Mouse (Mus musculus): ENCODE measurements around the gene Gm7945. TPM values are rescaled to one million over a fixed set of nuclear protein-coding genes. Genes with fewer than 3 reads are reported as not detected.
"Not testable (repeated sequence)": the region's sequence is repeated elsewhere in the genome, so short reads cannot be mapped to it uniquely, and the experiment has no call there.

The Gm7945 gene
- total RNA-seq (2014; fragmentation: Nextera tagmentation): not detected in 2 replicates
- total RNA-seq (2017): 0.22 and 0.46 TPM in 2 replicates
- polyA plus RNA-seq (2012): not detected in 2 replicates

DNA sequence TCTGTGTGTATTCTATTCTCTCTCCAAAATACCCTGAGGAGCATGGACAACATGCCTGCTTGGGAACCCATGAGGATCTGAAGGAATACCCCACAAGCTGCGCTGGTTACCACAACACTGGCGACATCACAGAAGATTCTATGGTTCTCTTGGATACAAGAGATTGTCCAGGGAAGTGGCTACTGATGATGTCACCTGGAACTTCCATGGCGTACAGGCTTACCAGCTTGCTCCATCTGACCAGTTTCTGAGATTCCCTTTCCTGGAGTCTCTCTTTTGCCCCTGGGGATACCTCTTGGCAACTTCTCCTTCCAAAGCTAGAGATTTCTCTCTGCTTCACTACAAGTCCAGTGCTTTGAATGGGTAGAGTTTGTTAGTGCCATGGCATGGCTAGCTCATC, at the start of gene Gm7945:
Gene Gm7945, minus strand, starts transcription at position 101 of the 400 bp plus-strand sequence.
- H3K36me3 ChIP-seq (replicated peaks); DNase-seq (ENCODE audit: low spot score); ATAC-seq (ENCODE audit: extremely low read depth, insufficient number of reproducible peaks, low FRiP score, poor library complexity, severe bottlenecking); H3K4me1 ChIP-seq (ENCODE audit: insufficient read depth, low read depth, low read length); H3K4me3 ChIP-seq (ENCODE audit: low read depth, low read length); H3K9me3 ChIP-seq (replicated peaks); H3K27me3 ChIP-seq (ENCODE audit: insufficient read depth, low read length): not testable (repeated sequence)

DNA sequence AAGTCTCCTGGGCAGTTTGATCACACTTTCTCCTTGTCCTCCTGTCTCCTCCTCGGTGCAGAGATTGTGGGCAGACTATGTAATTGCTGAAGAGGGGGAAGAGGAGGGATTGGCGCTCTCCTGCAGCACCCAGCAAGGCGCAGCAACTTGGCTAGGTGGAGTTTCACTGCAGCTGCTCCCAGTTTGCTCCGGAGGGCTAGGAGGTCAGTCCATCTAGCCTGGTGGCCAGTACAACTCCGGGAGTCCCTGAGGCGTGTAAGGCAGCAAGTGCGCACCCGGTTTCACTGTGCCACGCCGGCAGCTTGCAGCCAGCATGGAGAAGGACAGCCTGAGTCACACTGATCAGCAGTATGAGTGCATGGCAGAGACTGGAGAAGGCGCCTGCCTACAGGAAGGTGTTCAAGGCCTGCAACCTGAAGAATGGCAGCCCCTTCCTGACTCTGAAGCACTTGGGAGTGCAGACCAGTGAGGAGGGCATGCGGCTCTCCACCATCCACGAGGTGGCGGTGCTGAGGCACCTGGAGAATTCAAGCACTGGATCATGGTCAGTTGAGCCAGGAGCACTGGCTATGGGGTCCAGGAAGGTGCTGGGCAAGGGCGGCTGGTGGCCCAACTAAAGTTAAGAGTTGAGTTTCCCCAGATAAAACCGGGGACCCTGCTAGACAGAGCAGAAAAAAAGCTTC, 39.4 kb upstream of the Gm7945 start:
- not testable (repeated sequence) for H3K4me1 ChIP-seq (ENCODE audit: insufficient read depth, low read depth, low read length); DNase-seq (ENCODE audit: low spot score); ATAC-seq (ENCODE audit: extremely low read depth, insufficient number of reproducible peaks, low FRiP score, poor library complexity, severe bottlenecking); H3K27me3 ChIP-seq (ENCODE audit: insufficient read depth, low read length); H3K36me3 ChIP-seq (replicated peaks); H3K9me3 ChIP-seq (replicated peaks); H3K4me3 ChIP-seq (ENCODE audit: low read depth, low read length)

DNA sequence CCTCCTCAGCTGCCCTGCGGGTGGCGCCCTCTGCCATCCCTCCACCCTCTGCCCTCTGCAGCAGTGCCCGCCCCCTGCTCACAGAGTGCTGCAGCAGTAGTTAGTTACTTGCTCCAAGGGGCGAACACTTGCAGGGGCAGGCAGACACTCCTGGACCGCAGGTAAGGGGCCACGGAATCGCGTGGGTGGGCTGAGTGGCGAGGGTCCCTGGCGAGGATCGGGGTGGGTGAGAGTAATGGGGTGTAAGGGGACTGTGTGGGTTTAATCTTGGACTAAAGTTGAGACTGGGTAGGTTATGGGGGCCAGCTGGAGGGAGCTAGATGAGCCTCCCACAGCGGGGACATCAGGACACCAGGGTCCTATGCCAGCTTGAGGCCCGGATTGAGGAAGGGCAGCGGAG, 38.5 kb upstream of the Gm7945 start:
- H3K4me3 ChIP-seq (ENCODE audit: low read depth, low read length); DNase-seq (ENCODE audit: low spot score); H3K27me3 ChIP-seq (ENCODE audit: insufficient read depth, low read length); ATAC-seq (ENCODE audit: extremely low read depth, insufficient number of reproducible peaks, low FRiP score, poor library complexity, severe bottlenecking); H3K36me3 ChIP-seq (replicated peaks); H3K4me1 ChIP-seq (ENCODE audit: insufficient read depth, low read depth, low read length); H3K9me3 ChIP-seq (replicated peaks): not testable (repeated sequence)

DNA sequence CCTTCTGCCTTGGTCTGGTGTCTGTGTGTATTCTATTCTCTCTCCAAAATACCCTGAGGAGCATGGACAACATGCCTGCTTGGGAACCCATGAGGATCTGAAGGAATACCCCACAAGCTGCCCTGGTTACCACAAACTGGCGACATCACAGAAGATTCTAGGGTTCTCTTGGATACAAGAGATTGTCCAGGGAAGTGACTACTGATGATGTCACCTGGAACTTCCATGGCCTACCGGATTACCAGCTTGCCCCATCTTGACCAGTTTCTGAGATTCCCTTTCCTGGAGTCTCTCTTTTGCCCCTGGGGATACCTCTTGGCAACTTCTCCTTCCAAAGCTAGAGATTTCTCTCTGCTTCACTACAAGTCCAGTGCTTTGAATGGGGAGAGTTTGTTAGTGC, 22.0 kb upstream of the Gm7945 start, which contains the start of gene Gm6482:
Gene Gm6482, minus strand, starts transcription at position 101 of the 400 bp plus-strand sequence.
- not testable (repeated sequence) for H3K27me3 ChIP-seq (ENCODE audit: insufficient read depth, low read length); H3K4me3 ChIP-seq (ENCODE audit: low read depth, low read length); DNase-seq (ENCODE audit: low spot score); ATAC-seq (ENCODE audit: extremely low read depth, insufficient number of reproducible peaks, low FRiP score, poor library complexity, severe bottlenecking); H3K36me3 ChIP-seq (replicated peaks); H3K9me3 ChIP-seq (replicated peaks); H3K4me1 ChIP-seq (ENCODE audit: insufficient read depth, low read depth, low read length)

DNA sequence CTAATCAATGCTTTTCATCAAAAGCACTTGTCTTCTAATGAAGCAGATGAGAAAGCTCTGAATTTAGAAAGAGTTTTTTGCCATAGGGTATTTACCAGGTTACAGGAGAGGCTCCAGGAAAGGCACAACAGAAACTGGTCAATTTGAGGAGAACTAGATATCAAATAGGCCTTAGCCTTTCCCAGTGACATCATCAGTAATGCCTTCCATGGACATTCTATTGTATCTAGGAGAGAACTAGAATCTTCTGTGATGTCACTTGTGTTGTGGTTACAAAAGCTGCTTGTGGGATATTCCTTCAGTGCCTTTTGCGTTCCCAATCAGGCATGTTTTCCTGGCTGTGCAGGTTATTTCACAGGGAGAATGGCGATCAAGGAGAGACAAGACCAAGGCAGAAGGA, 37.9 kb downstream of the Gm7945 start, which contains the start of gene Gm5798:
Gene Gm5798, plus strand, starts transcription at position 301 of the 400 bp plus-strand sequence.
- DNase-seq (ENCODE audit: low spot score); H3K9me3 ChIP-seq (replicated peaks); H3K36me3 ChIP-seq (replicated peaks); H3K4me1 ChIP-seq (ENCODE audit: insufficient read depth, low read depth, low read length); H3K27me3 ChIP-seq (ENCODE audit: insufficient read depth, low read length); ATAC-seq (ENCODE audit: extremely low read depth, insufficient number of reproducible peaks, low FRiP score, poor library complexity, severe bottlenecking); H3K4me3 ChIP-seq (ENCODE audit: low read depth, low read length): not testable (repeated sequence)

Other genes with a start within 250 kb of the Gm7945 start
- not detected in 2 replicates for gene Mbl1, start 234.9 kb downstream of the Gm7945 start, total RNA-seq (2014; fragmentation: Nextera tagmentation)
- gene Mbl1, start 234.9 kb downstream of the Gm7945 start, total RNA-seq (2017): 0.60 TPM in 1 of 2 replicates, not detected in the other
- not detected in 2 replicates for gene Mbl1, start 234.9 kb downstream of the Gm7945 start, polyA plus RNA-seq (2012)
- not detected in 2 replicates for gene Sftpd, start 201.2 kb downstream of the Gm7945 start, total RNA-seq (2014; fragmentation: Nextera tagmentation)
- gene Sftpd, start 201.2 kb downstream of the Gm7945 start, total RNA-seq (2017): 0.06 and 0.22 TPM in 2 replicates
- gene Sftpd, start 201.2 kb downstream of the Gm7945 start, polyA plus RNA-seq (2012): not detected in 2 replicates
- gene Gm2832, start 107.6 kb downstream of the Gm7945 start, total RNA-seq (2014; fragmentation: Nextera tagmentation): not detected in 2 replicates
- gene Gm2832, start 107.6 kb downstream of the Gm7945 start, total RNA-seq (2017): 0.06 TPM in 1 of 2 replicates, not detected in the other
- not detected in 2 replicates for gene Gm2832, start 107.6 kb downstream of the Gm7945 start, polyA plus RNA-seq (2012)
- gene Gm5798, start 37.8 kb downstream of the Gm7945 start, total RNA-seq (2014; fragmentation: Nextera tagmentation): not detected in 2 replicates
- gene Gm5798, start 37.8 kb downstream of the Gm7945 start, total RNA-seq (2017): not detected in 2 replicates
- gene Gm5798, start 37.8 kb downstream of the Gm7945 start, polyA plus RNA-seq (2012): not detected in 2 replicates
- not detected in 2 replicates for gene Gm6482, start 21.9 kb upstream of the Gm7945 start, total RNA-seq (2014; fragmentation: Nextera tagmentation)
- 0.16 TPM in 1 of 2 replicates, not detected in the other for gene Gm6482, start 21.9 kb upstream of the Gm7945 start, total RNA-seq (2017)
- not detected in 2 replicates for gene Gm6482, start 21.9 kb upstream of the Gm7945 start, polyA plus RNA-seq (2012)
- gene Gm7954, start 67.1 kb upstream of the Gm7945 start, total RNA-seq (2014; fragmentation: Nextera tagmentation): not detected in 2 replicates
- gene Gm7954, start 67.1 kb upstream of the Gm7945 start, total RNA-seq (2017): 0.38 TPM in 1 of 2 replicates, not detected in the other
- gene Gm7954, start 67.1 kb upstream of the Gm7945 start, polyA plus RNA-seq (2012): not detected in 2 replicates
- not detected in 2 replicates for gene Gm3486, start 103.1 kb upstream of the Gm7945 start, total RNA-seq (2014; fragmentation: Nextera tagmentation)
- not detected in 2 replicates for gene Gm3486, start 103.1 kb upstream of the Gm7945 start, total RNA-seq (2017)
- not detected in 2 replicates for gene Gm3486, start 103.1 kb upstream of the Gm7945 start, polyA plus RNA-seq (2012)
- not detected in 2 replicates for gene Gm7970, start 169.2 kb upstream of the Gm7945 start, total RNA-seq (2014; fragmentation: Nextera tagmentation)
- not detected in 2 replicates for gene Gm7970, start 169.2 kb upstream of the Gm7945 start, total RNA-seq (2017)
- not detected in 2 replicates for gene Gm7970, start 169.2 kb upstream of the Gm7945 start, polyA plus RNA-seq (2012)
- 0.58 TPM in 1 of 2 replicates, not detected in the other for gene 1700049E17Rik2, start 186.8 kb upstream of the Gm7945 start, total RNA-seq (2014; fragmentation: Nextera tagmentation)
- 0.22 TPM in 1 of 2 replicates, not detected in the other for gene 1700049E17Rik2, start 186.8 kb upstream of the Gm7945 start, total RNA-seq (2017)
- gene 1700049E17Rik2, start 186.8 kb upstream of the Gm7945 start, polyA plus RNA-seq (2012): not detected in 2 replicates
- not detected in 2 replicates for gene Gm3072, start 238.2 kb upstream of the Gm7945 start, total RNA-seq (2014; fragmentation: Nextera tagmentation)
- gene Gm3072, start 238.2 kb upstream of the Gm7945 start, total RNA-seq (2017): not detected in 2 replicates
- gene Gm3072, start 238.2 kb upstream of the Gm7945 start, polyA plus RNA-seq (2012): not detected in 2 replicates

All from G1E (cell line).